Comparison of ENCODE assay signal across 8 mouse cellular contexts in genomic region chr12:70111117-70111366, GRCm38 (mm10). TPM values are rescaled to one million over a fixed set of nuclear protein-coding genes. Genes with fewer than 3 reads are reported as not detected.
DNase-seq lines count a peak whose midpoint lies in the region; ATAC-seq and TF ChIP-seq lines count a peak whose summit lies in the region.

No protein-coding gene starts in this region.

- peak overlapping the region; percentile 84 for H3K4me3 ChIP-seq in kidney, postnatal 0 days (replicated peaks; ENCODE audit: low read depth, low read length)
- peak overlapping the region; percentile 83 for H3K4me3 ChIP-seq in forebrain, embryonic 12.5 days (replicated peaks)
- H3K4me3 ChIP-seq in liver, adult 2 months (ENCODE audit: insufficient read depth, low read depth, low read length), result peak overlapping the region; percentile 83
- H3K4me3 ChIP-seq in neural tube, embryonic 13.5 days, result peak overlapping the region; percentile 77

- H3K9me3 ChIP-seq in kidney, postnatal 0 days (replicated peaks; ENCODE audit: low read length), result no peaks in the 10 kb centered on the region
- H3K9me3 ChIP-seq in forebrain, embryonic 12.5 days, result no peaks in the 10 kb centered on the region
- no peaks in the 10 kb centered on the region for H3K9me3 ChIP-seq in neural tube, embryonic 13.5 days

- H3K27me3 ChIP-seq in kidney, postnatal 0 days (ENCODE audit: insufficient read depth, low read length), result no peaks in the 10 kb centered on the region
- peaks cover 54% of the 10 kb centered on the region for H3K27me3 ChIP-seq in forebrain, embryonic 12.5 days
- no peaks in the 10 kb centered on the region for H3K27me3 ChIP-seq in liver, adult 2 months (ENCODE audit: control insufficient read depth, insufficient read depth, low read length)
- no peaks in the 10 kb centered on the region for H3K27me3 ChIP-seq in neural tube, embryonic 13.5 days

- peak overlapping the region; percentile 94 for H3K9ac ChIP-seq in kidney, postnatal 0 days (ENCODE audit: low read depth, low read length)
- H3K9ac ChIP-seq in forebrain, embryonic 12.5 days, result peak overlapping the region; percentile 87
- H3K9ac ChIP-seq in liver, adult 2 months (ENCODE audit: low read depth, low read length), result peak overlapping the region; percentile 87
- peak overlapping the region; percentile 88 for H3K9ac ChIP-seq in neural tube, embryonic 13.5 days

- no peak for TF ChIP-seq CTCF in kidney, postnatal 0 days (IDR thresholded peaks at IDR 0.05; ENCODE audit: low read depth)
- TF ChIP-seq CTCF in liver, adult 2 months (IDR thresholded peaks at IDR 0.05; ENCODE audit: low read depth, low read length), result no peak

- H3K36me3 ChIP-seq in kidney, postnatal 0 days (ENCODE audit: insufficient read depth, low read length), result no peaks in the 10 kb centered on the region
- no peaks in the 10 kb centered on the region for H3K36me3 ChIP-seq in forebrain, embryonic 12.5 days (replicated peaks)
- H3K36me3 ChIP-seq in liver, adult 2 months (ENCODE audit: control insufficient read depth, insufficient read depth, low read length), result no peaks in the 10 kb centered on the region
- H3K36me3 ChIP-seq in neural tube, embryonic 13.5 days, result no peaks in the 10 kb centered on the region

- WGBS in kidney, postnatal 0 days, result 1% methylated on average over 16 of the region's 16 CpGs
- 1% methylated on average over 16 of the region's 16 CpGs for WGBS in forebrain, embryonic 12.5 days
- WGBS in liver, adult 2 months, result 1% methylated on average over 16 of the region's 16 CpGs
- 0% methylated on average over 16 of the region's 16 CpGs for WGBS in neural tube, embryonic 13.5 days

- H3K79me2 ChIP-seq in liver, adult 2 months (ENCODE audit: control insufficient read depth, insufficient read depth, low read length), result no peaks in the 10 kb centered on the region

- H3K27ac ChIP-seq in kidney, postnatal 0 days, result peak overlapping the region; percentile 92; the same call in 1 of the 2 replicates
- H3K27ac ChIP-seq in forebrain, embryonic 12.5 days, result peak overlapping the region; percentile 87
- no peak overlapping the region for H3K27ac ChIP-seq in liver, adult 2 months (replicated peaks; ENCODE audit: insufficient read depth, low read depth, low read length)
- peak overlapping the region; percentile 92 for H3K27ac ChIP-seq in neural tube, embryonic 13.5 days (replicated peaks)

- H3K4me2 ChIP-seq in kidney, postnatal 0 days (ENCODE audit: low read length), result peak overlapping the region; percentile 100
- H3K4me2 ChIP-seq in forebrain, embryonic 12.5 days, result peak overlapping the region; percentile 96
- H3K4me2 ChIP-seq in neural tube, embryonic 13.5 days, result peak overlapping the region; percentile 87

- ATAC-seq in kidney, postnatal 0 days (replicated peaks; ENCODE audit: low FRiP score, low read depth), result no peak; the same call in 1 of the 2 replicates
- ATAC-seq in forebrain, embryonic 12.5 days (ENCODE audit: low FRiP score), result peak; percentile 67; the same call in 1 of the 2 replicates
- peak; percentile 61 for ATAC-seq in neural tube, embryonic 13.5 days (ENCODE audit: low read depth)

- peaks cover 15% of the 10 kb centered on the region; the same call in 1 of the 2 replicates for H3K4me1 ChIP-seq in kidney, postnatal 0 days (replicated peaks; ENCODE audit: insufficient read depth, low read length)
- H3K4me1 ChIP-seq in forebrain, embryonic 12.5 days, result peaks cover 42% of the 10 kb centered on the region
- H3K4me1 ChIP-seq in liver, adult 2 months (ENCODE audit: control insufficient read depth, insufficient read depth, low read length), result peaks cover 3% of the 10 kb centered on the region; the same call in 1 of the 2 replicates
- peaks cover 60% of the 10 kb centered on the region for H3K4me1 ChIP-seq in neural tube, embryonic 13.5 days (replicated peaks)

- no peak for DNase-seq in kidney, postnatal 0 days (ENCODE audit: low spot score)
- DNase-seq in kidney, adult 8-10 months, result no peak
- DNase-seq in ZHBTc4 (ENCODE audit: low read depth, low spot score), result peak; percentile 81
- no peak for DNase-seq in liver, adult 2 months (ENCODE audit: extremely low read depth, low read depth, low spot score)
- DNase-seq in gastrocnemius, postnatal 25 days, result no peak
- DNase-seq in layer of hippocampus, adult 9-11 months, result no peak

- TF ChIP-seq POLR2A in liver, adult 2 months (IDR thresholded peaks at IDR 0.05; ENCODE audit: extremely low read depth, insufficient read depth, low read length), result no peak

RNA-seq across cellular contexts. Expression of gene Nin, which starts 2.5 kb away (rescaled TPM):
- 7.6 and 7.9 TPM in 2 replicates for polyA plus RNA-seq in kidney, postnatal 0 days (2015; fragmentation: Nextera tagmentation; extraction: Ambion mirVana)
- polyA plus RNA-seq in forebrain, embryonic 12.5 days (2016; fragmentation: Nextera tagmentation; extraction: Ambion mirVana), result 12.7 and 15.5 TPM in 2 replicates
- total RNA-seq in liver, adult 2 months (2014; rRNA removed), result 2.1 and 2.9 TPM in 2 replicates
- 0.51 and 1.1 TPM in 2 replicates for polyA plus RNA-seq in liver, adult 2 months (2012; rRNA removed)
- polyA plus RNA-seq in neural tube, embryonic 13.5 days (2015; fragmentation: Nextera tagmentation; extraction: Ambion mirVana), result 11.5 and 12.1 TPM in 2 replicates
- 10 to 100 TPM; 20.4 to 20.9 TPM for total RNA-seq in gastrocnemius, postnatal 25 days (2021)

RNA-seq across cellular contexts. Expression of gene Abhd12b, which starts 42.9 kb away (rescaled TPM):
- polyA plus RNA-seq in kidney, postnatal 0 days (2015; fragmentation: Nextera tagmentation; extraction: Ambion mirVana), result not detected in 2 replicates
- polyA plus RNA-seq in forebrain, embryonic 12.5 days (2016; fragmentation: Nextera tagmentation; extraction: Ambion mirVana), result not detected in 2 replicates
- total RNA-seq in liver, adult 2 months (2014; rRNA removed), result not detected in 2 replicates
- polyA plus RNA-seq in liver, adult 2 months (2012; rRNA removed), result not detected in 2 replicates
- 0.13 TPM in 1 of 2 replicates, not detected in the other for polyA plus RNA-seq in neural tube, embryonic 13.5 days (2015; fragmentation: Nextera tagmentation; extraction: Ambion mirVana)
- not detected for total RNA-seq in gastrocnemius, postnatal 25 days (2021)
